Mouse (Mus musculus) CH12.LX (cell line): ENCODE measurements around the gene Baat. TPM values are rescaled to one million over a fixed set of nuclear protein-coding genes. Genes with fewer than 3 reads are reported as not detected.

Experiments
- DNase-seq: peaks from one replicate; pipeline ENCODE4 v3.0.0-alpha.2; 2013; ENCODE audit errors: extremely low read depth
- H3K27ac ChIP-seq: 2 replicates; pipeline ENCODE4 v1.5.1; 2012; ENCODE audit warnings: low read depth, mild to moderate bottlenecking, control low read depth, moderate library complexity; ENCODE audit not compliant: insufficient read depth
- H3K27me3 ChIP-seq: replicated peaks from 2 replicates; pipeline ENCODE3; 2012; ENCODE audit warnings: inconsistent platforms
- H3K36me3 ChIP-seq, 2 experiments: replicated peaks in 1 of 2; 2 replicates each; pipeline versions ENCODE3 to v1.6.1; 2012; ENCODE audit warnings: inconsistent platforms in 1 of 2, low read length in 1 of 2, mild to moderate bottlenecking in 1 of 2, mixed read lengths in 1 of 2, moderate library complexity in 1 of 2; ENCODE audit not compliant: control insufficient read depth in 1 of 2, insufficient read depth in 1 of 2
- H3K4me1 ChIP-seq, 2 experiments: 2 replicates each; pipeline ENCODE4 v1.6.1; 2012; ENCODE audit warnings: inconsistent platforms in 1 of 2, moderate library complexity in 1 of 2; ENCODE audit not compliant: insufficient read depth in 2 of 2, control insufficient read depth in 1 of 2
- H3K4me2 ChIP-seq: 2 replicates; pipeline ENCODE4 v1.6.1; 2012; ENCODE audit warnings: low read depth, mild to moderate bottlenecking, control low read depth; ENCODE audit not compliant: poor library complexity, insufficient read depth, severe bottlenecking
- H3K4me3 ChIP-seq, 3 experiments: fragments of 150-350 bp in 1 of 3; sonication (generic) in 1 of 3; replicated peaks in 1 of 3; 2 replicates each; pipeline versions ENCODE3 to v1.5.1; 2011 to 2012; ENCODE audit warnings: low read depth in 2 of 3, low read length in 2 of 3, mild to moderate bottlenecking in 2 of 3, moderate library complexity in 2 of 3, control low read depth in 1 of 3, improper control_type of control experiment in 1 of 3, inconsistent platforms in 1 of 3, mixed read lengths in 1 of 3; ENCODE audit not compliant: poor library complexity in 1 of 3
- H3K79me2 ChIP-seq: replicated peaks from 2 replicates; pipeline ENCODE4 v1.6.1; 2012; ENCODE audit warnings: mild to moderate bottlenecking, moderate library complexity; ENCODE audit not compliant: control insufficient read depth, poor library complexity, insufficient read depth, severe bottlenecking; ENCODE audit errors: extremely low read depth
- H3K9ac ChIP-seq: 2 replicates; pipeline ENCODE4 v1.6.1; 2012; ENCODE audit warnings: low read depth, mild to moderate bottlenecking, control low read depth, moderate library complexity; ENCODE audit not compliant: insufficient read depth
- H3K9me3 ChIP-seq: replicated peaks from 2 replicates; pipeline ENCODE3; 2012; ENCODE audit warnings: low read length, inconsistent platforms, mixed read lengths
- BHLHE40 ChIP-seq: IDR thresholded peaks from 2 replicates; pipeline ENCODE4 v1.6.1; 2011; ENCODE audit warnings: mild to moderate bottlenecking, low read depth, low read length, improper control_type of control experiment
- ETS1 ChIP-seq: conservative IDR thresholded peaks from 2 replicates; pipeline ENCODE4 v1.6.1; 2012; ENCODE audit warnings: low read depth, mild to moderate bottlenecking, inconsistent platforms, low read length, improper control_type of control experiment, moderate library complexity
- JUN ChIP-seq: IDR thresholded peaks from 2 replicates; pipeline ENCODE4 v1.6.1; 2011; ENCODE audit warnings: low read depth, mild to moderate bottlenecking, low read length, improper control_type of control experiment, moderate library complexity; ENCODE audit not compliant: insufficient read depth
- JUND ChIP-seq: conservative IDR thresholded peaks from 2 replicates; pipeline ENCODE4 v1.6.1; 2011; ENCODE audit warnings: low read depth, low read length, improper control_type of control experiment
- MEF2A ChIP-seq: IDR thresholded peaks from 2 replicates; pipeline ENCODE4 v1.6.1; 2014; ENCODE audit warnings: low read depth, mild to moderate bottlenecking, inconsistent platforms, low read length, improper control_type of control experiment, borderline replicate concordance
- MXI1 ChIP-seq: IDR thresholded peaks from 2 replicates; pipeline ENCODE4 v1.6.1; 2011; ENCODE audit warnings: mild to moderate bottlenecking, low read depth, low read length, improper control_type of control experiment
- NRF1 ChIP-seq: IDR thresholded peaks from 2 replicates; pipeline ENCODE4 v1.6.1; 2014; ENCODE audit warnings: low read depth, mild to moderate bottlenecking, inconsistent platforms, low read length, improper control_type of control experiment, moderate library complexity
- RAD21 ChIP-seq: IDR thresholded peaks from 2 replicates; pipeline ENCODE4 v1.6.1; 2011; ENCODE audit warnings: low read depth, mild to moderate bottlenecking, low read length, improper control_type of control experiment, moderate library complexity
- RCOR1 ChIP-seq: conservative IDR thresholded peaks from 2 replicates; pipeline ENCODE4 v1.6.1; 2012; ENCODE audit warnings: low read depth, mild to moderate bottlenecking, inconsistent platforms, low read length, improper control_type of control experiment
- SMC3 ChIP-seq: IDR thresholded peaks from 2 replicates; pipeline ENCODE4 v1.6.1; 2011; ENCODE audit warnings: low read depth, low read length, improper control_type of control experiment
- TCF12 ChIP-seq: IDR thresholded peaks from 2 replicates; pipeline ENCODE4 v1.6.1; 2014; ENCODE audit warnings: low read depth, mild to moderate bottlenecking, inconsistent platforms, low read length, improper control_type of control experiment
- USF1 ChIP-seq: IDR thresholded peaks from 2 replicates; pipeline ENCODE4 v1.6.1; 2014; ENCODE audit warnings: low read depth, mild to moderate bottlenecking, inconsistent platforms, low read length, improper control_type of control experiment
- ZC3H11A ChIP-seq: IDR thresholded peaks from 2 replicates; pipeline ENCODE4 v1.6.1; 2012; ENCODE audit warnings: low read depth, mild to moderate bottlenecking, inconsistent platforms, low read length, improper control_type of control experiment
- ZKSCAN1 ChIP-seq: IDR thresholded peaks from 2 replicates; pipeline ENCODE4 v1.6.1; 2012; ENCODE audit warnings: low read depth, inconsistent platforms, low read length, improper control_type of control experiment, borderline replicate concordance
- ZNF384 ChIP-seq: IDR thresholded peaks from 2 replicates; pipeline ENCODE4 v1.6.1; 2012; ENCODE audit warnings: low read depth, low read length, improper control_type of control experiment, inconsistent platforms
- dilution Hi-C: fragments of 300-500 bp; cut with MboI; formaldehyde crosslinking; loops from 2 replicates; pipeline ENCODE4 v1.14.3; 2020; ENCODE audit warnings: low sequenced_read_pairs; ENCODE audit not compliant: extremely low pct_unique_long_range_greater_than_20kb, extremely low pct_ligation_motif_present
- in situ Hi-C: fragments of 300-500 bp; cut with MboI; formaldehyde crosslinking; loops from 3 replicates; pipeline ENCODE4 v1.14.3; 2019; ENCODE audit warnings: low sequenced_read_pairs, low pct_ligation_motif_present, low pct_unique_long_range_greater_than_20kb, mixed read lengths
- polyA plus RNA-seq: library from polyadenylated mRNA; unstranded; fragments of >175 nt; gene quantifications from 2 replicates; pipeline ENCODE4 v1.2.1, GENCODE M21; 2012; ENCODE audit warnings: low read depth; ENCODE audit not compliant: insufficient read length
- total RNA-seq, 2 experiments: library from RNA; depleted of rRNA; stranded (reverse); fragments of 300-350 nt in 1 of 2; fragments of >200 nt in 1 of 2; gene quantifications; 2 replicates each; pipeline ENCODE4 v1.2.3; 2012 to 2014

Gene Baat
- total and polyA plus RNA-seq, 3 experiments, result 0.04 to 0.19 TPM; not detected in 1

GRCm38 (mm10) chr4:49485442-49485841 lies 20.9 kb downstream of the Baat start:
- H3K4me3 ChIP-seq, result no peak overlapping the region
- DNase-seq, result no peak
- H3K9me3 ChIP-seq, result no peaks in the 10 kb centered on the region
- H3K27me3 ChIP-seq, result no peaks in the 10 kb centered on the region
- H3K27ac ChIP-seq, result no peak overlapping the region
- no peaks in the 10 kb centered on the region for H3K79me2 ChIP-seq
- H3K4me2 ChIP-seq, result no peak overlapping the region
- no peaks in the 10 kb centered on the region for H3K36me3 ChIP-seq
- in situ Hi-C loops, result no loop called here
- no peak overlapping the region for H3K9ac ChIP-seq
- H3K4me1 ChIP-seq, result no peaks in the 10 kb centered on the region
- dilution Hi-C loops, result no loop called here
- TF ChIP-seq RCOR1 (no peak), NRF1 (no peak), ETS1 (no peak), RAD21 (no peak), ZC3H11A (no peak), MEF2A (no peak), ZNF384 (no peak), BHLHE40 (no peak), USF1 (no peak), MXI1 (no peak), JUND (no peak), TCF12 (no peak)
- TF ChIP-seq, all 38 proteins: peak for 0

GRCm38 (mm10) chr4:49480896-49481295 lies 25.5 kb downstream of the Baat start:
- no peak overlapping the region for H3K4me3 ChIP-seq
- DNase-seq, result no peak
- H3K9me3 ChIP-seq, result no peaks in the 10 kb centered on the region
- in situ Hi-C loops, result no loop called here
- H3K27me3 ChIP-seq, result no peaks in the 10 kb centered on the region
- no peak overlapping the region for H3K27ac ChIP-seq
- H3K4me2 ChIP-seq, result no peak overlapping the region
- H3K79me2 ChIP-seq, result no peaks in the 10 kb centered on the region
- no peak overlapping the region for H3K9ac ChIP-seq
- no peaks in the 10 kb centered on the region for H3K4me1 ChIP-seq
- no peak for TF ChIP-seq SMC3
- no peak for TF ChIP-seq JUN
- TF ChIP-seq RCOR1, result no peak
- no peak for TF ChIP-seq ZKSCAN1
- H3K36me3 ChIP-seq, result no peaks in the 10 kb centered on the region
- dilution Hi-C loops, result no loop called here
